Mouse (Mus musculus) right cerebral cortex, postnatal 10 days (tissue): ENCODE results near the gene Il6st.
A peak's percentile ranks its signal among the peaks of the same experiment; 100 is the strongest.

Experiments used
- DNase-seq, 2 experiments: peaks; one replicate each; pipeline ENCODE4 v3.0.0; 2021; ENCODE audit warnings: low spot score in 2 of 2

Il6st gene

GRCm38 (mm10) chr13:112523346-112523970 lies 59.6 kb downstream of the Il6st start:
- DNase-seq, result no peak

DNA sequence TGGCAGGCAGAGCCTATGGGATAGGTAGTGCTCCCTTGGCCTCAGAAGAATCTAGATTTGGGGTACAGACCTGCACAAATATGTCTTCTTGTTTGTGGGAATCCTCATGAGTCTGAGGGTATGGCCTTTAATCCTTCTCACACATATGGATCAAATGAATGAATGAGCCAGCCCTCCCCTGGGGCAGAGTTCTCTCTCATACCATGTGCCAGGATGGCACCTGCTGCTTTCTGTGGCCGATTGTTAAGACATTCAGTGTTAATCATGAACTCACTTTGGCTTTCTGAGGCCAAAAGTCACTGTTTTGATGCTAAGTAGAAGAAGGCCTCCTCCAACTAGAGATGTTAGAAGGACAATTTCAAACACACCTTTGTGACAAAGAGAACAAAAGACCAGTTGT lies 63.3 kb downstream of the Il6st start:
- no peak for DNase-seq

DNA sequence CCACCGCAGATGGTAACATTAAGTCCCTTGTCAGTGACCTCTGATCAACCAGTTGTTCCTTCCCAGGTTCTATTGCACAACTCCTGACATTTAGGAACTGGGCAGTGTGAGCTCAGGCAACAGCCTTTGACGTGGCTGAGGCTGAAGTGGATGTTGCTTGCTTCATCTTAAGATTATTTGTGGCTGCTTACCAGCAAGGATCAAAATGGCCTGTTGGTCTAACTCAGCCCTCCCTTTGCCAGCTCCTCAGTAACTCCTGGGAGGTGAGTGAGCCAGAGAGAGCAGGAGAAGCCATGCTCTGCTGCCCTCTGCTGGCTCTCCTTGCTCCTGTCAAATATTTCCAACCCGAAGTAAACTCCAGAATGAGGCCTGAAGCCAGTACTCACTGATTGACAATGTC lies 66.0 kb downstream of the Il6st start:
- peak; percentile 64 to 79 for DNase-seq

DNA sequence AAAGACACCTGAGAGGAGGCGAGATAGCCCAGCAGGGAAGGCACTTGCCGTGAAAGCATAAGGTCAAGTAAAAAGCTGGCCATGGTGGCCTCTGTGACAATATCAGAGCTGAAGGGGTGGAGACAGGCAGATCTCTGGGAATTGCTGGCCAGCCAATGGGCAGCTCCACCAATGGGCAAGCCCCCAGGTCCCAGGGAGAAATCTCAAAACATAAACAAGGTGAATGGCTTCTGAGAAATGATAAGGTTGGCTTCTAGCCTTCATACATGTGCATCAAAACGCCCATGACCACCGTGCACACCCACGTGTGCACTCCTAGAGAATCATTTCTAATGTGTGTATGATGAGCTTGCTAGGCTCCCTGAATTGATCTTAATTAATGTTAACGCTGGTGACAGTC lies 68.4 kb downstream of the Il6st start:
- DNase-seq, result no peak

- no peak for DNase-seq
Measured at GRCm38 (mm10) chr13:112533556-112533955, 69.7 kb downstream of the Il6st start.

- no peak for DNase-seq
Measured at GRCm38 (mm10) chr13:112536611-112537010, 72.7 kb downstream of the Il6st start.

DNA sequence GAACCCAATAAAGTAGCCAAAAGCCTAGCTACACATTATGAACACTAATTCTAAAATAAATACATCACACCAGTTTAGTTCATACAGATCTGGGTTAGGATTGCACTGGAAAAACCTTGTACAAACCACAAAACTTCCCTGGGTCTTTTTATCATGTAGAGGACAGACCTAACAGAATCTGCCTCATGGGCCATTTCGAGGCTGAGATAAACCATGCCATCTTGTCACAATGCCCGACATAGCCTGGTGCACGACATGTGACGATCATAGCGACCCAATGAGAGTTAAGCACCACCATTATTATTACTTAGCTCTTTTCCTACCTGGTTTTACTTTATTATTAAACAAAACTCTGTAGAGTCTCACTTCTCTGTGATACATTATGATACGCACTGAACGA lies 73.2 kb downstream of the Il6st start:
- no peak for DNase-seq

DNA sequence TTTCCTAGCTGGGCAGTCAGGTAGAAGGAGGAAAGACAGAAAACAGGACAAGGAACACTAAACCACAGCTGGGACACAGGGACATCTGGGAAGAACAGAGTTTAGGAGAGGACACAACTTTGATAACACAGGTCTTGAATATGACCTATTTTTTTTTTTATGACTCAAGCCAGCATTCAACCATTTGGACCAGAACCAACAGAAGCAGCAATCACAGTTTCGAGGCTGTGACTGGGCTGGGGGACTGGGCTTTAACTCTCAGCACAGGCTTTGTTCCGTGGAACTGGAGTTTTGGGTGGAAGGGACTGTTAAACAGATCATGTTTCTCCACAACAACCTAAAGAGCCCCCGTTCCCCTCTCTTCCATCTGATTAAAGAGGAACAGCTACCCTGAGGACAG lies 76.7 kb downstream of the Il6st start:
- DNase-seq, result no peak

GRCm38 (mm10) chr13:112541223-112541975 lies 77.5 kb downstream of the Il6st start:
- DNase-seq, result no peak

DNA sequence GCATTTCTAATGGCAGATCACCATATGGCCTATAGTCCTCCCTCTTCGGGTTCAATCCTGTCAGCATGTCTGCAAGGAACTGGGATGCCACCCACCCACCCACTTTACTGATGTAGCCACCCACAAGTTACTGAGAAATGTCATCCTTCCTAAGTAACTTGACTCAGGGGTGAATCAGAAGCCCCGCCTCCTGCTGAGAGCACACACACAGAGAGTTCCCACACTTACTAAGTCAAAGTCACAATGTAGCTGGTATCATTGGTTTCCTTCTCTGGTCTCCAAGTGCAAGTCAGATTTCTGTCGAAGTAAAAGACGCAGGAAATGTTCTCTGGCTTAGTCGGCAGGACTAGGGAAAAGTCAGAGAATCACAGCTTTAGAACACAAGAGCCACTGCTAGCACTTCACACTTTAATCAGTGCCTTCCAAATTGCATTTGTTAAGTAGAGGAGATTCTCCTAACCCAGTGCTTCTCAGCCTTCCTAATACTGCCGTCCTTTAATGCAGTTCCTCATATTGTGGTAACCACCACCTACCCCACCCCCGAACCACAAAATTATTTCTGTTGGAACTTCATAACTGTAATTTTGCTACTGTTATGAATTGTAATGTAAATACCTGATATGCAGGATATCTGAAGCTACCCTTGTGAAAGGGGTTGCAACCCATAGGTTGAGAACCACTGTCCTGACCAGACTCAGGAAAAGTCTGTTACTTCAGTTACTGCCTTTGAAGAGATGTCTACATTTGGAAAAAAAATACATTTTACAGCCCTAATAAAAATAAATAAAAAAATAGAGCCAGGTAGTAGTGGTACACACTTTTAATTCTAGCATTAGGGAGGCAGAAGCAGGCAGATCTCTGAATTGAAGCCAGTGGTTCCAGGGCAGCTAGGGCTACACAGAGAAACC lies 88.0 kb downstream of the Il6st start:
- no peak for DNase-seq

- no peak for DNase-seq
Measured at GRCm38 (mm10) chr13:112553304-112553703, 89.4 kb downstream of the Il6st start.

GRCm38 (mm10) chr13:112556501-112556900 lies 92.6 kb downstream of the Il6st start:
- no peak for DNase-seq
